Mouse (Mus musculus) G1E (cell line): ENCODE measurements around the gene Rheb.

Experiments used
- CTCF ChIP-seq: IDR thresholded peaks from 2 replicates; pipeline ENCODE4 v1.5.1; 2012; ENCODE audit warnings: low read depth, low read length, inconsistent platforms, mixed read lengths
- GATA1 ChIP-seq: IDR thresholded peaks from 2 replicates; pipeline ENCODE4 v1.6.1; 2012; ENCODE audit warnings: borderline replicate concordance, low read length, inconsistent platforms, mixed read lengths

GRCm38 (mm10) chr5:24798639-24799038 lies 43.8 kb downstream of the Rheb start:
- TF ChIP-seq GATA1 (no peak), CTCF (no peak)
